Mouse (Mus musculus) small intestine, adult 2 months (tissue): ENCODE data around the gene Coa4.

Experiments
- CTCF ChIP-seq: fragments of 200-500 bp; IDR thresholded peaks from 2 replicates; pipeline ENCODE4 v1.5.1; 2012; ENCODE audit warnings: low read depth, mild to moderate bottlenecking, control low read depth, inconsistent platforms, low read length, moderate library complexity, mixed read lengths; ENCODE audit not compliant: insufficient replicate concordance, insufficient read length; ENCODE audit errors: extremely low read depth
- POLR2A ChIP-seq: fragments of 200-500 bp; IDR thresholded peaks from 2 replicates; pipeline ENCODE4 v1.6.1; 2012; ENCODE audit warnings: low read depth, mild to moderate bottlenecking, control low read depth, inconsistent platforms, low read length, moderate library complexity

DNA sequence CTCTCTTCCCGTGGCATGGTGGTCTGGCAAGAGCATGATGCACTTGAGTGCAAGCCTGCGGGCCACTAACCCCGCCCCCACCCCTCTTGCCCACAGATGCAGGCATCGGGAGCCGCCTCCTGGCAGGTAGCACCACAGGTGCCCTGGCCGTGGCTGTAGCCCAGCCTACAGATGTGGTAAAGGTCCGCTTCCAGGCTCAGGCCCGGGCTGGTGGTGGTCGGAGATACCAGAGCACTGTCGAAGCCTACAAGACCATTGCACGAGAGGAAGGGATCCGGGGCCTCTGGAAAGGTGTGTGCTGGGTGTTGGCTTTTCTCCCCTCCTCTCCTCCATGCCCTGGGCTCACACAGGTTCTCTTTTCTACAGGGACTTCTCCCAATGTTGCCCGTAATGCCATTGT lies 38.9 kb upstream of the Coa4 start:
- TF ChIP-seq CTCF (no peak), POLR2A (no peak)
